Mouse (Mus musculus): ENCODE data around the gene Fam163b. TPM values are rescaled to one million over a fixed set of nuclear protein-coding genes. Genes with fewer than 3 reads are reported as not detected.

The Fam163b gene
- total RNA-seq, 1 experiment: not detected

GRCm38 (mm10) chr2:27087581-27087980, 54.7 kb downstream of the Fam163b start:
- Histone ChIP-seq H3K36me3 (ENCODE audit: control insufficient read depth, insufficient read depth, low read length, poor library complexity, severe bottlenecking) (no peaks in the 10 kb centered on the region), H3K27ac (ENCODE audit: insufficient read depth, low read depth, low read length, poor library complexity, severe bottlenecking) (no peak overlapping the region), H3K4me1 (ENCODE audit: control insufficient read depth in 2 of 2, insufficient read depth in 2 of 2, low read length in 2 of 2, poor library complexity in 1 of 2) (no peaks in the 10 kb centered on the region), H3K9me3 (ENCODE audit: control insufficient read depth, insufficient read depth, low read depth, low read length) (no peaks in the 10 kb centered on the region), H3K9ac (ENCODE audit: insufficient read depth, low read depth, low read length, poor library complexity, severe bottlenecking) (no peak overlapping the region), H3K4me3 (ENCODE audit: insufficient read depth in 1 of 2, low read depth in 1 of 2, low read length in 2 of 2, poor library complexity in 1 of 2, severe bottlenecking in 1 of 2) (no peak overlapping the region)
- TF ChIP-seq CHD2 (IDR thresholded peaks at IDR 0.05; ENCODE audit: low read depth, low read length): no peak
- TF ChIP-seq HCFC1 (IDR thresholded peaks at IDR 0.05; ENCODE audit: borderline replicate concordance, insufficient read depth, low read length): no peak
- no peak for TF ChIP-seq ZC3H11A (IDR thresholded peaks at IDR 0.05; ENCODE audit: borderline replicate concordance, low read depth, low read length)
- no peak for TF ChIP-seq ZNF384 (IDR thresholded peaks at IDR 0.05; ENCODE audit: low read depth, low read length)
- no peak for TF ChIP-seq MAFK (IDR thresholded peaks at IDR 0.05; ENCODE audit: insufficient read depth, low read depth, low read length)
- DNase-seq (ENCODE audit: low read depth, low spot score): no peak
- in situ Hi-C loops (cut with MboI; ENCODE audit: low sequenced_read_pairs in 2 of 2, unreplicated experiment in 2 of 2): no loop called here

- TF ChIP-seq HCFC1 (IDR thresholded peaks at IDR 0.05; ENCODE audit: borderline replicate concordance, insufficient read depth, low read length) (no peak), ZNF384 (IDR thresholded peaks at IDR 0.05; ENCODE audit: low read depth, low read length) (no peak), MAFK (IDR thresholded peaks at IDR 0.05; ENCODE audit: insufficient read depth, low read depth, low read length) (no peak), CHD2 (IDR thresholded peaks at IDR 0.05; ENCODE audit: low read depth, low read length) (no peak), ZC3H11A (IDR thresholded peaks at IDR 0.05; ENCODE audit: borderline replicate concordance, low read depth, low read length) (no peak)
- H3K9ac ChIP-seq (ENCODE audit: insufficient read depth, low read depth, low read length, poor library complexity, severe bottlenecking): no peak overlapping the region
- H3K4me3 ChIP-seq (ENCODE audit: insufficient read depth in 1 of 2, low read depth in 1 of 2, low read length in 2 of 2, poor library complexity in 1 of 2, severe bottlenecking in 1 of 2): no peak overlapping the region
- H3K36me3 ChIP-seq (ENCODE audit: control insufficient read depth, insufficient read depth, low read length, poor library complexity, severe bottlenecking): no peaks in the 10 kb centered on the region
- in situ Hi-C loops (cut with MboI; ENCODE audit: low sequenced_read_pairs in 2 of 2, unreplicated experiment in 2 of 2): no loop called here
- no peaks in the 10 kb centered on the region for H3K4me1 ChIP-seq (ENCODE audit: control insufficient read depth in 2 of 2, insufficient read depth in 2 of 2, low read length in 2 of 2, poor library complexity in 1 of 2)
- no peak overlapping the region for H3K27ac ChIP-seq (ENCODE audit: insufficient read depth, low read depth, low read length, poor library complexity, severe bottlenecking)
- no peaks in the 10 kb centered on the region for H3K9me3 ChIP-seq (ENCODE audit: control insufficient read depth, insufficient read depth, low read depth, low read length)
- DNase-seq (ENCODE audit: low read depth, low spot score): no peak
These were observed 55.7 kb downstream of the Fam163b start for GRCm38 (mm10) chr2:27086483-27087010.

DNA sequence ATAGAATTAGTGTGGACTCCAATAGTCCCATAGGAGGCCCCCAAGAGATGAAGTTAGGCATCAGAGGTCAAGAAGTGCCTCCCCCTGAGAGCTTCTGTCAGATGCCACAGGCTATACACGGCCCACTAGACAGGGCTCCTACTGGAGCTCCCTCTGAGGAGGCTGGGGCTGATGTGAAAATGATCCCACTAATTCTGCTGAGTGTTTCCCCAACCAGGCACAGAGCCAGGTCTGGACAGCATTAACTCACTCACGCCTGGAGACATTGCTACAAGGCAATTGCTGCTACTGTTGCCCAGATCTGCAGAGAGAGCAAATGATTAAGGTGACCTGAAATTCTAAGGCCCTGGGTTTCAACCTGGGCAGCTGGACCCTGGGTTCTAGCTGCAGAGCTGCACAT, 56.5 kb downstream of the Fam163b start:
- no peak overlapping the region for H3K27ac ChIP-seq (ENCODE audit: insufficient read depth, low read depth, low read length, poor library complexity, severe bottlenecking)

DNA sequence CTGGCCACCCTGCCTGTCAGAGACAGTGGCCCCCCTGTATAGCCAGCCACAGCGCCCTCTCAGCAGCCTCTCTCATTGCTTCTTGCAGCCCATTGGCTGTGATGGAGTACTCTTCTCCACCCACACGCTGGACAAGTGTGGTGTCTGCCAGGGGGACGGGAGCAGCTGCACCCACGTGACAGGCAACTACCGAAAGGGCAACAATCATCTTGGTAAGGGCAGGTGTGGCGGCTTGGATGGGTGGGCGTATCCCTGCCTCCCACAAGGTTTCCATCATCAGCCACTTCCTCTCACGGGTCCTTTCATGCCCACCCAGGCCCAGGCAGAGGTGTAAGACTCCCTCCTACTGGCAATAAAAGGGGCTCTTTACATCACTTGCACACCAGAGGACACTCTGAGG, 57.3 kb downstream of the Fam163b start:
- no peak overlapping the region for H3K9ac ChIP-seq (ENCODE audit: insufficient read depth, low read depth, low read length, poor library complexity, severe bottlenecking)
- no peak for DNase-seq (ENCODE audit: low read depth, low spot score)
- TF ChIP-seq MAFK (IDR thresholded peaks at IDR 0.05; ENCODE audit: insufficient read depth, low read depth, low read length): no peak
- no peak for TF ChIP-seq HCFC1 (IDR thresholded peaks at IDR 0.05; ENCODE audit: borderline replicate concordance, insufficient read depth, low read length)
- TF ChIP-seq ZNF384 (IDR thresholded peaks at IDR 0.05; ENCODE audit: low read depth, low read length): no peak
- no peak for TF ChIP-seq ZC3H11A (IDR thresholded peaks at IDR 0.05; ENCODE audit: borderline replicate concordance, low read depth, low read length)
- no peak for TF ChIP-seq CHD2 (IDR thresholded peaks at IDR 0.05; ENCODE audit: low read depth, low read length)
- H3K36me3 ChIP-seq (ENCODE audit: control insufficient read depth, insufficient read depth, low read length, poor library complexity, severe bottlenecking): no peaks in the 10 kb centered on the region
- H3K4me3 ChIP-seq (ENCODE audit: insufficient read depth in 1 of 2, low read depth in 1 of 2, low read length in 2 of 2, poor library complexity in 1 of 2, severe bottlenecking in 1 of 2): no peak overlapping the region
- in situ Hi-C loops (cut with MboI; ENCODE audit: low sequenced_read_pairs in 2 of 2, unreplicated experiment in 2 of 2): no loop called here
- no peaks in the 10 kb centered on the region for H3K4me1 ChIP-seq (ENCODE audit: control insufficient read depth in 2 of 2, insufficient read depth in 2 of 2, low read length in 2 of 2, poor library complexity in 1 of 2)
- no peak overlapping the region for H3K27ac ChIP-seq (ENCODE audit: insufficient read depth, low read depth, low read length, poor library complexity, severe bottlenecking)
- no peaks in the 10 kb centered on the region for H3K9me3 ChIP-seq (ENCODE audit: control insufficient read depth, insufficient read depth, low read depth, low read length)

More for the DNA sequence above, 56.5 kb downstream of the Fam163b start:
- no peak overlapping the region for H3K9ac ChIP-seq (ENCODE audit: insufficient read depth, low read depth, low read length, poor library complexity, severe bottlenecking)
- no peak overlapping the region for H3K4me3 ChIP-seq (ENCODE audit: insufficient read depth in 1 of 2, low read depth in 1 of 2, low read length in 2 of 2, poor library complexity in 1 of 2, severe bottlenecking in 1 of 2)
- no peaks in the 10 kb centered on the region for H3K9me3 ChIP-seq (ENCODE audit: control insufficient read depth, insufficient read depth, low read depth, low read length)
- DNase-seq (ENCODE audit: low read depth, low spot score): no peak
- TF ChIP-seq HCFC1 (IDR thresholded peaks at IDR 0.05; ENCODE audit: borderline replicate concordance, insufficient read depth, low read length) (no peak), ZC3H11A (IDR thresholded peaks at IDR 0.05; ENCODE audit: borderline replicate concordance, low read depth, low read length) (no peak), MAFK (IDR thresholded peaks at IDR 0.05; ENCODE audit: insufficient read depth, low read depth, low read length) (no peak), ZNF384 (IDR thresholded peaks at IDR 0.05; ENCODE audit: low read depth, low read length) (no peak), CHD2 (IDR thresholded peaks at IDR 0.05; ENCODE audit: low read depth, low read length) (no peak)
- H3K4me1 ChIP-seq (ENCODE audit: control insufficient read depth in 2 of 2, insufficient read depth in 2 of 2, low read length in 2 of 2, poor library complexity in 1 of 2): no peaks in the 10 kb centered on the region
- in situ Hi-C loops (cut with MboI; ENCODE audit: low sequenced_read_pairs in 2 of 2, unreplicated experiment in 2 of 2): no loop called here
- no peaks in the 10 kb centered on the region for H3K36me3 ChIP-seq (ENCODE audit: control insufficient read depth, insufficient read depth, low read length, poor library complexity, severe bottlenecking)
